Mouse (Mus musculus) heart, postnatal 0 days (tissue): ENCODE results near the gene Ramp1.

ENCODE experiments used
- CTCF ChIP-seq: IDR thresholded peaks from 2 replicates; pipeline ENCODE4 v1.5.1; 2016; ENCODE audit warnings: antibody characterized with exemption, control low read depth, low read depth
- EP300 ChIP-seq: IDR thresholded peaks from 2 replicates; pipeline ENCODE4 v1.6.1; 2016; ENCODE audit warnings: antibody characterized with exemption, low read depth

- TF ChIP-seq CTCF (no peak), EP300 (no peak; the same call in 1 of the 2 replicates)
Observed at GRCm38 (mm10) chr1:91209343-91209742, 29.7 kb downstream of the Ramp1 start.
